Mouse (Mus musculus) heart, embryonic 16.5 days (tissue): ENCODE data around the gene Serac1. TPM values are rescaled to one million over a fixed set of nuclear protein-coding genes. Genes with fewer than 3 reads are reported as not detected.

Experiments
- ATAC-seq: fragments of 200-750 bp; cut with Nextera tagmentation; replicated peaks from 2 replicates; pipeline ENCODE4 v1.8.0; 2017; ENCODE audit warnings: moderate number of reproducible peaks; ENCODE audit not compliant: insufficient read depth, low FRiP score; ENCODE audit errors: extremely low read depth
- H3K27ac ChIP-seq: fragments of 300-500 bp; sonication (generic); 2 replicates; pipeline ENCODE4 v1.5.1; 2014; ENCODE audit warnings: mild to moderate bottlenecking, low read length, control low read depth, moderate library complexity
- H3K27me3 ChIP-seq: fragments of 300-500 bp; sonication (generic); 2 replicates; pipeline ENCODE4 v1.6.1; 2014; ENCODE audit warnings: low read length, mixed read lengths; ENCODE audit not compliant: control insufficient read depth, insufficient read depth
- H3K36me3 ChIP-seq: fragments of 300-500 bp; sonication (generic); 2 replicates; pipeline ENCODE4 v1.6.1; 2014; ENCODE audit not compliant: control insufficient read depth, insufficient read depth
- H3K4me1 ChIP-seq: fragments of 300-500 bp; sonication (generic); 2 replicates; pipeline ENCODE4 v1.6.1; 2014; ENCODE audit warnings: low read length, mixed read lengths; ENCODE audit not compliant: control insufficient read depth, insufficient read depth
- H3K4me2 ChIP-seq: fragments of 300-500 bp; sonication (generic); 2 replicates; pipeline ENCODE4 v1.6.1; 2014; ENCODE audit warnings: low read depth, mild to moderate bottlenecking, control low read depth, low read length
- H3K4me3 ChIP-seq: fragments of 300-500 bp; sonication (generic); 2 replicates; pipeline ENCODE4 v1.5.1; 2014; ENCODE audit warnings: mild to moderate bottlenecking, control low read depth, low read length
- H3K9ac ChIP-seq: fragments of 300-500 bp; sonication (generic); 2 replicates; pipeline ENCODE4 v1.6.1; 2014; ENCODE audit warnings: low read length, control low read depth
- H3K9me3 ChIP-seq: fragments of 300-500 bp; sonication (generic); replicated peaks from 2 replicates; pipeline ENCODE4 v1.6.1; 2016; ENCODE audit warnings: low read length; ENCODE audit not compliant: control insufficient read depth
- WGBS: fragments of 180-500 bp; shearing (Covaris S2); extraction: QIAGEN DNeasy Blood & Tissue Kit; methylation state at CpG from one replicate; pipeline ENCODE4 v1.1.7; 2014; 5-methylcytosine and 5-hydroxymethylcytosine counted together
- polyA plus RNA-seq: library from polyadenylated mRNA; unstranded; fragments of >200 nt; fragmentation: Nextera tagmentation; extraction: Ambion mirVana; gene quantifications from 2 replicates; pipeline ENCODE4 v1.2.1, GENCODE M21; 2015

Serac1 gene
- polyA plus RNA-seq, result 4.7 and 5.3 TPM in 2 replicates

- Histone ChIP-seq H3K27ac (peak within 1 kb of the TSS; percentile 85), H3K4me1 (peaks cover 9% of the 10 kb centered on the region), H3K9ac (peak within 1 kb of the TSS; percentile 98), H3K36me3 (peaks cover 7% of the 10 kb centered on the region; the same call in 1 of the 2 replicates), H3K9me3 (no peaks in the 10 kb centered on the region), H3K4me2 (peak within 1 kb of the TSS; percentile 95), H3K27me3 (no peaks in the 10 kb centered on the region), H3K4me3 (peak within 1 kb of the TSS; percentile 96)
- WGBS, result under 1% methylated on average over 70 of the region's 70 CpGs
- peak; percentile 100 for ATAC-seq
These were observed at the start of gene Serac1, which contains the start of gene Gtf2h5 for GRCm38 (mm10) chr17:6079287-6080122. Gene Serac1 (minus strand): TSS chr17:6079741. Gene Gtf2h5 (plus strand): TSS chr17:6079786.

- Histone ChIP-seq H3K4me3 (no peak overlapping the region), H3K4me1 (peaks cover 9% of the 10 kb centered on the region), H3K9ac (no peak overlapping the region), H3K27me3 (no peaks in the 10 kb centered on the region), H3K27ac (no peak overlapping the region), H3K4me2 (no peak overlapping the region), H3K9me3 (no peaks in the 10 kb centered on the region), H3K36me3 (peaks cover 6% of the 10 kb centered on the region)
- WGBS, result 15% methylated on average over 3 of the region's 3 CpGs
- ATAC-seq, result no peak
These were observed 48.5 kb upstream of the Serac1 start for GRCm38 (mm10) chr17:6128039-6128438.

DNA sequence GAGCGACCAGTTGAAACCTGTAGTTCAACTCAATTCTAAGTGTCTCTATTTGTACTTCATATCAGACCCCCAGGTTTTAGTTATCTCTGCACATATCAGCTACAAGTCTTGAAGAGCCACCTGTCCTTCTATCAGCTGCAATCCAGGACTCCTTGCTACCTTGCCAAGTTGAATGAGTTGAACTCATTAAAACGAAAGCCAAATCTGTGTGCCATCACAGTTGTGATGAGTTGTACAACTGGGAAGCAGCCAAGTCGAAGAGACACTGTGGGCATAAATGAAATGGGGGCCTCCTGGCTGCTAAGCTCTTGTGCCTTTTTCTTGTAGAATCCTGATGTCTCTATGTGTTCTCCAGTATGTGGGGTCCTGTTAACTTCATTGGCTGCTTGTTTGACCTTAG is 45.9 kb upstream of the Serac1 start:
- H3K4me3 ChIP-seq, result no peak overlapping the region
- H3K36me3 ChIP-seq, result peaks cover 14% of the 10 kb centered on the region
- no peak overlapping the region for H3K27ac ChIP-seq
- H3K27me3 ChIP-seq, result no peaks in the 10 kb centered on the region
- H3K4me1 ChIP-seq, result peaks cover 6% of the 10 kb centered on the region
- H3K4me2 ChIP-seq, result no peak overlapping the region
- no peaks in the 10 kb centered on the region for H3K9me3 ChIP-seq
- no peak for ATAC-seq
- H3K9ac ChIP-seq, result no peak overlapping the region
- 92% methylated on average over 3 of the region's 3 CpGs for WGBS

- Histone ChIP-seq H3K9me3 (no peaks in the 10 kb centered on the region), H3K4me2 (no peak overlapping the region), H3K36me3 (peaks cover 14% of the 10 kb centered on the region), H3K4me3 (no peak overlapping the region), H3K27me3 (no peaks in the 10 kb centered on the region), H3K27ac (no peak overlapping the region), H3K9ac (no peak overlapping the region), H3K4me1 (peaks cover 6% of the 10 kb centered on the region)
- 88% methylated on average over 4 of the region's 4 CpGs for WGBS
- ATAC-seq, result no peak
These were observed 44.2 kb upstream of the Serac1 start for GRCm38 (mm10) chr17:6123776-6124175.

DNA sequence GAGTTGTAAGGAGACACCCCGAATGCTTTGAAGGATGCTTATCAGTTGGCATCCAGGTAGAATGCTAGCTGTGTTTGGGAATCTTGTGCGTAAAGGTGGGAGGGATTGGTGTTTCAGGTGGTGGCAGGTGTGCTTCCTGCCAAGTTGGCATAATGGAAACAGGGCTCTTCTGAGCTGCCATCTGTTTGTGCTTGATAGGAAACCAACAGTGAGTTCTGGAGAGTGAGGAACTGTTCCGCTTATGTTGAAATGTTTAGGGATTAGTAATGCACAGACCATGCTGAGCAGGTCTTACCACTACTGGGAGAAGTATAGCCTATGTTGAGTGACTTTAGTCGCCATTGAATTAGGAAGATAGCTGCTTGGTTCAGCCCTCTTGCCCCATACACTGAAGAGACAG is 39.3 kb upstream of the Serac1 start:
- ATAC-seq, result no peak
- WGBS, result 80% methylated on average over 4 of the region's 4 CpGs

DNA sequence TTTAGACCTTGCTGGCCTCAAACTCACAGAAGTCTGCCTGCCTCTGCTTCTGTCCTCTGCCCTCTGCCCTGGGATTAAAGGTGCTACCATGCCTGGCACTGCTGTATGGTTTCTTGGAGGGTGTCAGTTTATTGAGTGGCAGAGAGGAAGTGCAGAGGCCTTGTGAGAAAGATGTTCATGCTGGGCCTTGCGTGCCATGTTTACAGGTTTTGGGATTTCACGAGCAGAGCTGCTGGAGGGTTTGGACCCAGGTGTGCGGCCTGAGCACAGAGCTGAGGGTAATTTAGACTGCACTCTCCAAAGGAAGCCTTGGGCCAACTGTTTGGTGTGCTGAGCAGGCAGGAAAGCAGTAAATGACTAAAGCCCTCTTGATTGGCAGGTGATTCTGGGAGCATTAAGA is 38.4 kb upstream of the Serac1 start:
- no peaks in the 10 kb centered on the region for H3K27me3 ChIP-seq
- ATAC-seq, result no peak
- WGBS, result 84% methylated on average over 3 of the region's 3 CpGs
- H3K4me1 ChIP-seq, result peaks cover 7% of the 10 kb centered on the region
- no peaks in the 10 kb centered on the region for H3K9me3 ChIP-seq
- no peak overlapping the region for H3K4me2 ChIP-seq
- H3K36me3 ChIP-seq, result peaks cover 10% of the 10 kb centered on the region
- no peak overlapping the region for H3K27ac ChIP-seq
- no peak overlapping the region for H3K9ac ChIP-seq
- no peak overlapping the region for H3K4me3 ChIP-seq

More for the DNA sequence above, 39.3 kb upstream of the Serac1 start:
- Histone ChIP-seq H3K27ac (no peak overlapping the region), H3K27me3 (no peaks in the 10 kb centered on the region), H3K9ac (no peak overlapping the region), H3K4me3 (no peak overlapping the region), H3K36me3 (peaks cover 10% of the 10 kb centered on the region), H3K9me3 (no peaks in the 10 kb centered on the region), H3K4me1 (peaks cover 7% of the 10 kb centered on the region), H3K4me2 (no peak overlapping the region)

DNA sequence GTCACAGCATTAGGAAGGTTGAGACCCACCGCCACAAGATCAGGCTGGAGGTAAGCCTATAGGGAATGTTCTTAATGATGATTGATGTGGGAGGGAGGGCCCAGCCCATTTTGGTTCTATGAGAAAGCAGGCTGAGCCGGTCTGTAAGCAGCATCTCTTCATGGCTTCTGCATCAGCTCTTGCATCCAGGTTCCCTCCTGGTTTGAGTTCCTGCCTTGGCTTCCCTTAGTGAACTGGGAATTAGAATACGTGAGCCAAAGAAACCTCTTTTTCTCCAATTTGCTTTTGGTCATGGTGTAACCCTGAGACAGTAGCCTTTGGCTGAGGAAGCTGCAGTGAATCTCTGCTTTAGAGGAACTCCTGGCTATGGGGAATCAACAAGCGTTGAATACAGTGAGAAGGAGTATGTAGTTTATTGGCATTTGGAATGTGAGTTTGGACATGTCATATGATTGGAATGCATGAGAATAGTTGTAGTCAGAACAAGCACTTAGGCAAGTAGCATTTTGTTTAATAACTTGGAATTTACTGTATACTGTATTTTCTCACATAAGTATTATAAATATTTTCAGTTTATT is 37.7 kb upstream of the Serac1 start:
- no peaks in the 10 kb centered on the region for H3K27me3 ChIP-seq
- H3K4me1 ChIP-seq, result peaks cover 7% of the 10 kb centered on the region
- H3K9me3 ChIP-seq, result no peaks in the 10 kb centered on the region
- ATAC-seq, result no peak
- no peak overlapping the region for H3K9ac ChIP-seq
- no peak overlapping the region for H3K4me2 ChIP-seq
- H3K27ac ChIP-seq, result no peak overlapping the region
- WGBS, result 66% methylated on average over 4 of the region's 4 CpGs
- H3K4me3 ChIP-seq, result no peak overlapping the region
- peaks cover 3% of the 10 kb centered on the region for H3K36me3 ChIP-seq

DNA sequence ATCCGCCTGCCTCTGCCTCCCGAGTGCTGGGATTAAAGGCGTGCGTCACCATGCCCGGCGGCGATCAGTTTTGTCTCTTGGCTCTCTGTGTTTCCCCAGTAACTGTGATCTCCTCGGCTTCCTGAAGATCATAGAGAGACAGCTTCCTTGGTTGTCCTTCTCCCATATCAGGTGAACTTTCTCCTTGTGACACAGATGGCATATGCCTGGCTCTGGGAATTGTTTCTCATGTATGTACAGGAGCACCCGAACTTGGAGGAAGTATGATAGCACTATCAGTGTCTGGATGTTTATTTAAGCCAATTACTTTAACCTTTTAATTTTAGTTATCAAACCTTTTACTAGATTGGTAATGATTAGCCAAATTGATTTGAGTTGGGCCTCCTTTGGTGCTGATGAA is 35.5 kb upstream of the Serac1 start:
- H3K9ac ChIP-seq, result no peak overlapping the region
- H3K4me3 ChIP-seq, result no peak overlapping the region
- no peaks in the 10 kb centered on the region for H3K27me3 ChIP-seq
- H3K27ac ChIP-seq, result no peak overlapping the region
- H3K9me3 ChIP-seq, result no peaks in the 10 kb centered on the region
- ATAC-seq, result no peak
- H3K4me2 ChIP-seq, result no peak overlapping the region
- WGBS, result 88% methylated on average over 9 of the region's 9 CpGs
- peaks cover 7% of the 10 kb centered on the region for H3K4me1 ChIP-seq
- no peaks in the 10 kb centered on the region for H3K36me3 ChIP-seq

- no peaks in the 10 kb centered on the region for H3K36me3 ChIP-seq
- no peaks in the 10 kb centered on the region for H3K9me3 ChIP-seq
These were observed 34.1 kb upstream of the Serac1 start for GRCm38 (mm10) chr17:6113653-6114052.

More at GRCm38 (mm10) chr17:6113653-6114052, 34.1 kb upstream of the Serac1 start:
- H3K27me3 ChIP-seq, result no peaks in the 10 kb centered on the region
- ATAC-seq, result no peak
- no peak overlapping the region for H3K9ac ChIP-seq
- no peak overlapping the region for H3K4me3 ChIP-seq
- H3K27ac ChIP-seq, result no peak overlapping the region
- H3K4me2 ChIP-seq, result no peak overlapping the region
- H3K4me1 ChIP-seq, result peaks cover 8% of the 10 kb centered on the region
- 82% methylated on average over 6 of the region's 6 CpGs for WGBS
